ENCODE assay signal across 8 mouse cellular contexts in genomic region chr8:84662581-84663065, GRCm38 (mm10). TPM values are rescaled to one million over a fixed set of nuclear protein-coding genes. Genes with fewer than 3 reads are reported as not detected.
A peak's percentile ranks its signal among the peaks of the same experiment; 100 is the strongest.
DNase-seq lines count a peak whose midpoint lies in the region; ATAC-seq and TF ChIP-seq lines count a peak whose summit lies in the region.

Gene Ier2, minus strand, starts transcription at chr8:84662852.

- H3K27me3 ChIP-seq in hindbrain, embryonic 11.5 days (ENCODE audit: control insufficient read depth, insufficient read depth, low read length): no peaks in the 10 kb centered on the region
- H3K27me3 ChIP-seq in lung, postnatal 0 days (replicated peaks; ENCODE audit: insufficient read depth, low read length): no peaks in the 10 kb centered on the region

- TF ChIP-seq EP300 in lung, postnatal 0 days (IDR thresholded peaks at IDR 0.05): peak; percentile 76; the same call in 1 of the 2 replicates

- ATAC-seq in hindbrain, embryonic 11.5 days (ENCODE audit: low FRiP score): peak; percentile 77
- ATAC-seq in lung, postnatal 0 days: peak; percentile 66

- peak; percentile 28 for TF ChIP-seq CTCF in lung, postnatal 0 days (IDR thresholded peaks at IDR 0.05)

- peak within 1 kb of the TSS; percentile 85 for H3K4me3 ChIP-seq in hindbrain, embryonic 11.5 days (ENCODE audit: low read depth, low read length)
- H3K4me3 ChIP-seq in lung, postnatal 0 days (ENCODE audit: low read depth, low read length): peak within 1 kb of the TSS; percentile 97

- H3K27ac ChIP-seq in hindbrain, embryonic 11.5 days (ENCODE audit: low read depth, low read length): peak within 1 kb of the TSS; percentile 82
- H3K27ac ChIP-seq in lung, postnatal 0 days (ENCODE audit: low read length): peak within 1 kb of the TSS; percentile 99

- no peaks in the 10 kb centered on the region for H3K9me3 ChIP-seq in hindbrain, embryonic 11.5 days (ENCODE audit: control insufficient read depth, low read length)
- H3K9me3 ChIP-seq in lung, postnatal 0 days (ENCODE audit: low read length): no peaks in the 10 kb centered on the region

- no peaks in the 10 kb centered on the region for H3K36me3 ChIP-seq in hindbrain, embryonic 11.5 days (ENCODE audit: control insufficient read depth, insufficient read depth, low read length)
- H3K36me3 ChIP-seq in lung, postnatal 0 days (ENCODE audit: insufficient read depth, low read length): no peaks in the 10 kb centered on the region

- DNase-seq in Muller cell, postnatal 12 days (ENCODE audit: inconsistent ontology term): peak; percentile 95
- DNase-seq in cerebellum, adult 9-11 months: peak; percentile 96
- peak; percentile 91 to 97 for DNase-seq in frontal cortex, adult 2 months (ENCODE audit: extremely low spot score in 1 of 2, low spot score in 1 of 2)
- DNase-seq in hindbrain, embryonic 11.5 days (ENCODE audit: low spot score): peak; percentile 96
- peak; percentile 90 to 93 for DNase-seq in layer of hippocampus, postnatal 10 days (ENCODE audit: low spot score in 2 of 2)
- DNase-seq in lung, postnatal 0 days (ENCODE audit: low spot score): peak; percentile 99
- peak; percentile 96 for DNase-seq in ovary, postnatal 10 days (ENCODE audit: low spot score)
- DNase-seq in thymus, postnatal 0 days (ENCODE audit: low spot score): peak; percentile 90

- H3K4me2 ChIP-seq in hindbrain, embryonic 11.5 days (replicated peaks; ENCODE audit: low read depth, low read length): peak within 1 kb of the TSS; percentile 97
- H3K4me2 ChIP-seq in lung, postnatal 0 days (replicated peaks; ENCODE audit: low read depth, low read length): peak within 1 kb of the TSS; percentile 79

- no peaks in the 10 kb centered on the region for H3K4me1 ChIP-seq in hindbrain, embryonic 11.5 days (replicated peaks; ENCODE audit: control insufficient read depth, insufficient read depth, low read length)
- H3K4me1 ChIP-seq in lung, postnatal 0 days (ENCODE audit: insufficient read depth, low read depth, low read length): peaks cover 19% of the 10 kb centered on the region

- WGBS in hindbrain, embryonic 11.5 days: 0% methylated on average over 27 of the region's 27 CpGs
- 0% methylated on average over 27 of the region's 27 CpGs for WGBS in lung, postnatal 0 days

- peak within 1 kb of the TSS; percentile 89 for H3K9ac ChIP-seq in hindbrain, embryonic 11.5 days (ENCODE audit: low read depth, low read length)
- peak within 1 kb of the TSS; percentile 99 for H3K9ac ChIP-seq in lung, postnatal 0 days (replicated peaks; ENCODE audit: low read depth)

RNA-seq across cellular contexts. Expression of gene Ier2, which starts in this region (rescaled TPM):
- polyA plus RNA-seq in frontal cortex, adult 2 months (2012; rRNA removed): 11.1 and 21.5 TPM in 2 replicates
- polyA plus RNA-seq in hindbrain, embryonic 11.5 days (2014; fragmentation: Nextera tagmentation; extraction: Ambion mirVana): 60.5 and 61.5 TPM in 2 replicates
- 10 to 100 TPM; 10.8 to 12.7 TPM for total RNA-seq in layer of hippocampus, postnatal 10 days (2021)
- 113 and 140 TPM in 2 replicates for polyA plus RNA-seq in lung, postnatal 0 days (2015; fragmentation: Nextera tagmentation; extraction: Ambion mirVana)
- 76.9 and 86.0 TPM in 2 replicates for polyA plus RNA-seq in thymus, postnatal 0 days (2015; fragmentation: Nextera tagmentation; extraction: Ambion mirVana)

Comparison
In these comparisons a context has a peak if more than half of its experiments do, and no peak if none do; other contexts are left out.
1. Peak in every context shown above with its lines: DNase-seq, ATAC-seq, H3K4me3 ChIP-seq and H3K27ac ChIP-seq.